Mouse (Mus musculus): ENCODE data around the gene Tnfaip8l1.

- TF ChIP-seq NELFE (IDR thresholded peaks at IDR 0.05; ENCODE audit: low read depth, low read length): peak; percentile 45
- TF ChIP-seq TAL1 (IDR thresholded peaks at IDR 0.05; ENCODE audit: low read length): no peak
- TF ChIP-seq MAX (IDR thresholded peaks at IDR 0.05; ENCODE audit: low read length): peak; percentile 48
- no peak for TF ChIP-seq EP300 (IDR thresholded peaks at IDR 0.05; ENCODE audit: low read depth in 1 of 2, low read length in 2 of 2)
- no peak for TF ChIP-seq KAT2A (conservative IDR thresholded peaks at IDR 0.05; ENCODE audit: low read depth, low read length)
- no peak for TF ChIP-seq UBTF (IDR thresholded peaks at IDR 0.05; ENCODE audit: borderline replicate concordance, insufficient read depth, low read depth, low read length)
- TF ChIP-seq GATA1 (IDR thresholded peaks at IDR 0.05; ENCODE audit: low read depth, low read length): no peak
Measured at GRCm38 (mm10) chr17:56133457-56134363, 28.6 kb upstream of the Tnfaip8l1 start.
